ENCODE assay signal across 11 mouse cellular contexts in the genomic region with DNA sequence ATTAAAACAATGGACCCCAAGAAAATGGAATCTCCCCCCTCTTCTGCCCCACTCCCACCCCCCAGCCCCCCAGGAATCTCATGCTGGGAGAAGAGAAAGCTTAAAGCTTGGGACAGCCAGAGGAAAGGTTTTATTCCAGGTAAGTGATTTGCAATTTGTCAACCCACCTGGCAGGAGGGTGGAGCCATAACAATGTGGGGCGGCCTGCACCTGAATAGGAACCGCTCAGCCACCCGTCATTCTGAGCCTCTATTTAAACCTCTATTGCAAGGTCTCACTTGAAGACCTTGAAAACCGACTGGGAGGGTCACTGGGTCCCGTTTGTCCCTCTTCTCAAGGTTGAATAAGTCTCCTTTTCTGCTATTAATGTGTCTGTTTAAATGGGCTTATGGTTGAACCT. TPM values are rescaled to one million over a fixed set of nuclear protein-coding genes. Genes with fewer than 3 reads are reported as not detected.
DNase-seq lines count a peak whose midpoint lies in the region; ATAC-seq and TF ChIP-seq lines count a peak whose summit lies in the region.
"Had no signal": no experiment of that assay in that cellular context is flagged by ENCODE, and none has a peak within 500 bp of the region (broad histone marks: within the 10 kb centered on the region; RNA-seq: fewer than 3 reads in every experiment).

No protein-coding gene starts in this region.

- peak; percentile 37 to 43 for DNase-seq in cerebellum, adult 2 months
- DNase-seq in cerebellum, adult 11 months: no peak
- DNase-seq in heart, postnatal 0 days (ENCODE audit: low spot score): no peak
- DNase-seq in heart, postnatal 36 days: no peak
- peak; percentile 33 for DNase-seq in brain, adult 2 months (ENCODE audit: low read depth, low spot score)
- DNase-seq in gastrocnemius, postnatal 10 days: no peak
- no peak for DNase-seq in urinary bladder, adult 2 months (ENCODE audit: low spot score)
- DNase-seq: kidney, postnatal 25 days had no signal

- H3K4me3 ChIP-seq in cerebellum, adult 2 months (replicated peaks; ENCODE audit: insufficient read depth, low read depth, low read length): peak overlapping the region; percentile 66
- 0 out of 2 replicates have a peak overlapping the region, but pooled peaks have one; percentile 9 for H3K4me3 ChIP-seq in heart, postnatal 0 days (ENCODE audit: low read depth, low read length)
- H3K4me3 ChIP-seq in midbrain, embryonic 13.5 days (replicated peaks): peak overlapping the region; percentile 87
- H3K4me3 ChIP-seq: stomach, embryonic 15.5 days had no signal

- intact Hi-C loops in heart, postnatal 36 days (cut with DNase I): loop anchor here (2.0 to 5.0 kb wide), 2 partner anchors 34 to 97 kb away; partner anchors contain the start of gene Nol7

- no peak for ATAC-seq in heart, postnatal 0 days (ENCODE audit: insufficient read depth, low read depth)
- ATAC-seq in midbrain, embryonic 13.5 days: no peak
- ATAC-seq: Patski had no signal

- H3K36me3 ChIP-seq in heart, postnatal 0 days (replicated peaks; ENCODE audit: control insufficient read depth, insufficient read depth, low read length): no peaks in the 10 kb centered on the region
- no peaks in the 10 kb centered on the region for H3K36me3 ChIP-seq in midbrain, embryonic 13.5 days
- H3K36me3 ChIP-seq: stomach, embryonic 15.5 days had no signal

- 21% methylated on average over 5 of the region's 5 CpGs for WGBS in cerebellum, adult 2 months
- WGBS in heart, postnatal 0 days: 70% methylated on average over 5 of the region's 5 CpGs
- WGBS in midbrain, embryonic 13.5 days: 26% methylated on average over 5 of the region's 5 CpGs

- no peaks in the 10 kb centered on the region for H3K27me3 ChIP-seq in cerebellum, adult 2 months (ENCODE audit: control insufficient read depth, insufficient read depth, low read length)
- no peaks in the 10 kb centered on the region for H3K27me3 ChIP-seq in heart, postnatal 0 days (ENCODE audit: control insufficient read depth, insufficient read depth, low read length)
- peaks cover 29% of the 10 kb centered on the region for H3K27me3 ChIP-seq in midbrain, embryonic 13.5 days
- H3K27me3 ChIP-seq: Patski had no signal

- peaks cover 25% of the 10 kb centered on the region for H3K4me1 ChIP-seq in cerebellum, adult 2 months (ENCODE audit: control insufficient read depth, insufficient read depth, low read length)
- H3K4me1 ChIP-seq in heart, postnatal 0 days (ENCODE audit: control insufficient read depth, insufficient read depth): peaks cover 46% of the 10 kb centered on the region
- peaks cover 44% of the 10 kb centered on the region for H3K4me1 ChIP-seq in midbrain, embryonic 13.5 days (replicated peaks)

- H3K4me2 ChIP-seq in heart, postnatal 0 days (ENCODE audit: low read depth, low read length): peak overlapping the region; percentile 99; the same call in 1 of the 2 replicates
- peak overlapping the region; percentile 93 for H3K4me2 ChIP-seq in midbrain, embryonic 13.5 days (replicated peaks)
- H3K4me2 ChIP-seq: stomach, embryonic 15.5 days had no signal

- TF ChIP-seq EP300 in heart, postnatal 0 days (IDR thresholded peaks at IDR 0.05; ENCODE audit: low read depth): no peak

- TF ChIP-seq CTCF in cerebellum, adult 2 months (IDR thresholded peaks at IDR 0.05; ENCODE audit: borderline replicate concordance, insufficient read depth, low read depth, low read length): no peak
- no peak for TF ChIP-seq CTCF in heart, postnatal 0 days (IDR thresholded peaks at IDR 0.05; ENCODE audit: low read depth)

- peak overlapping the region; percentile 47; the same call in 1 of the 2 replicates for H3K27ac ChIP-seq in cerebellum, adult 2 months (ENCODE audit: insufficient read depth, low read length)
- H3K27ac ChIP-seq in heart, postnatal 0 days (ENCODE audit: low read depth): no peak overlapping the region
- no peak overlapping the region for H3K27ac ChIP-seq in midbrain, embryonic 13.5 days
- H3K27ac ChIP-seq: stomach, embryonic 15.5 days had no signal

- no peaks in the 10 kb centered on the region for H3K9me3 ChIP-seq in heart, postnatal 0 days (replicated peaks; ENCODE audit: control insufficient read depth, low read length)
- H3K9me3 ChIP-seq in midbrain, embryonic 13.5 days: no peaks in the 10 kb centered on the region
- H3K9me3 ChIP-seq: stomach, embryonic 15.5 days had no signal

- H3K9ac ChIP-seq in heart, postnatal 0 days (replicated peaks; ENCODE audit: low read depth, low read length): no peak overlapping the region
- no peak overlapping the region for H3K9ac ChIP-seq in midbrain, embryonic 13.5 days (replicated peaks)
- H3K9ac ChIP-seq: stomach, embryonic 15.5 days had no signal

- no peak for TF ChIP-seq POLR2A in cerebellum, adult 2 months (IDR thresholded peaks at IDR 0.05; ENCODE audit: borderline replicate concordance, insufficient read depth, low read length)

RNA-seq across cellular contexts. Expression of gene Gfod1, which starts 3.6 kb away (rescaled TPM):
- polyA plus RNA-seq in cerebellum, adult 2 months (2012; rRNA removed): 47.5 and 53.1 TPM in 2 replicates
- total RNA-seq in heart, postnatal 0 days (2014; rRNA removed; ENCODE audit: low replicate concordance): 14.4 and 20.5 TPM in 2 replicates
- 1.5 and 2.5 TPM in 2 replicates for polyA plus RNA-seq in heart, postnatal 0 days (2015; fragmentation: Nextera tagmentation; extraction: Ambion mirVana)
- total RNA-seq in heart, postnatal 36 days (2021): 10 to 100 TPM; 26.8 to 36.3 TPM
- 1.6 and 1.7 TPM in 2 replicates for polyA plus RNA-seq in midbrain, embryonic 13.5 days (2015; fragmentation: Nextera tagmentation; extraction: Ambion mirVana)
- total RNA-seq in gastrocnemius, postnatal 10 days (2021): 1 to 10 TPM; 6.2 to 6.8 TPM
- 3.6 and 4.7 TPM in 2 replicates for polyA plus RNA-seq in urinary bladder, adult 2 months (2012; rRNA removed)

Comparison
In these comparisons a context has a peak if more than half of its experiments do, and no peak if none do; other contexts are left out.
1. DNase-seq: peak in cerebellum, adult 2 months (2 of 2) and brain, adult 2 months (single experiment); none in cerebellum, adult 11 months (single experiment), heart, postnatal 0 days (single experiment), heart, postnatal 36 days (0 of 2), gastrocnemius, postnatal 10 days (single experiment) and urinary bladder, adult 2 months (single experiment).
2. H3K4me3 ChIP-seq: peak in every context shown above with its lines; median percentile 87 in midbrain, embryonic 13.5 days; 66 in cerebellum, adult 2 months; 9 in heart, postnatal 0 days.